Mouse (Mus musculus) layer of hippocampus, adult 8-10 months (tissue): ENCODE data around the gene Olfr159. TPM values are rescaled to one million over a fixed set of nuclear protein-coding genes. Genes with fewer than 3 reads are reported as not detected.
"Not testable (repeated sequence)": the region's sequence is repeated elsewhere in the genome, so short reads cannot be mapped to it uniquely, and the experiment has no call there.

ENCODE experiments used
- DNase-seq, 2 experiments: peaks; one replicate each; pipeline ENCODE4 v3.0.0; 2022; ENCODE audit warnings: low spot score in 2 of 2
- total RNA-seq, 4 experiments: library from RNA; stranded (reverse); gene quantifications; 2 replicates each; pipeline ENCODE4 v1.2.4; 2022

Gene Olfr159
- not detected for total RNA-seq

- no peak for DNase-seq
Observed at GRCm38 (mm10) chr4:43770909-43771308, at the start of gene Olfr159. TSS of gene Olfr159 (minus strand) at chr4:43771009.

- no peak for DNase-seq
Observed at GRCm38 (mm10) chr4:43798936-43799335, 28.1 kb upstream of the Olfr159 start.

- not testable (repeated sequence) for DNase-seq
Observed at GRCm38 (mm10) chr4:43795844-43796243, 25.0 kb upstream of the Olfr159 start.

GRCm38 (mm10) chr4:43795296-43795695, 24.5 kb upstream of the Olfr159 start:
- DNase-seq, result no peak

GRCm38 (mm10) chr4:43772304-43772703, 1.5 kb upstream of the Olfr159 start:
- no peak for DNase-seq

- DNase-seq, result no peak
Observed at GRCm38 (mm10) chr4:43771626-43772025, 817 bp upstream of the Olfr159 start.

GRCm38 (mm10) chr4:43769374-43769773, 1.4 kb downstream of the Olfr159 start:
- no peak for DNase-seq

GRCm38 (mm10) chr4:43768341-43768740, 2.5 kb downstream of the Olfr159 start:
- no peak for DNase-seq

GRCm38 (mm10) chr4:43763410-43763809, 7.4 kb downstream of the Olfr159 start:
- peak; percentile 19 to 65 for DNase-seq

- no peak for DNase-seq
Observed at GRCm38 (mm10) chr4:43761336-43761735, 9.5 kb downstream of the Olfr159 start.

GRCm38 (mm10) chr4:43760460-43760859, 10.3 kb downstream of the Olfr159 start:
- DNase-seq, result peak in 1 of 2 experiments; percentile 26

- DNase-seq, result peak; percentile 36 to 38
Observed at GRCm38 (mm10) chr4:43759571-43760418, 11.0 kb downstream of the Olfr159 start.

- no peak for DNase-seq
Observed at GRCm38 (mm10) chr4:43757213-43757612, 13.6 kb downstream of the Olfr159 start.

GRCm38 (mm10) chr4:43745187-43745586, 25.6 kb downstream of the Olfr159 start:
- no peak for DNase-seq

- DNase-seq, result no peak
Observed at GRCm38 (mm10) chr4:43743099-43743498, 27.7 kb downstream of the Olfr159 start.

GRCm38 (mm10) chr4:43742637-43743036, 28.2 kb downstream of the Olfr159 start:
- no peak for DNase-seq

- DNase-seq, result no peak
Observed at GRCm38 (mm10) chr4:43741526-43741925, 29.3 kb downstream of the Olfr159 start.

GRCm38 (mm10) chr4:43738989-43739674, 31.7 kb downstream of the Olfr159 start:
- no peak for DNase-seq

GRCm38 (mm10) chr4:43737144-43737543, 33.7 kb downstream of the Olfr159 start:
- no peak for DNase-seq

- DNase-seq, result no peak
Observed at GRCm38 (mm10) chr4:43733186-43733585, 37.6 kb downstream of the Olfr159 start.

- no peak for DNase-seq
Observed at GRCm38 (mm10) chr4:43732171-43732570, 38.6 kb downstream of the Olfr159 start.

GRCm38 (mm10) chr4:43730750-43731297, 40.0 kb downstream of the Olfr159 start:
- DNase-seq, result no peak
